Mouse (Mus musculus): Measurements from ENCODE around the gene Slc39a11. TPM values are rescaled to one million over a fixed set of nuclear protein-coding genes. Genes with fewer than 3 reads are reported as not detected.

Gene Slc39a11
- polyA plus RNA-seq, 1 experiment from 2014 or later = 41.6 TPM

- peak overlapping the region; percentile 1; the same call in 1 of the 2 replicates for H3K4me2 ChIP-seq (ENCODE audit: low read length)
- 17% methylated on average over 12 of the region's 12 CpGs for WGBS
- H3K4me3 ChIP-seq (replicated peaks; ENCODE audit: low read length) = no peak overlapping the region
- peak; percentile 73 for ATAC-seq
- peaks cover 20% of the 10 kb centered on the region for H3K4me1 ChIP-seq (replicated peaks; ENCODE audit: control insufficient read depth, insufficient read depth, low read length)
- peak overlapping the region; percentile 76 for H3K27ac ChIP-seq (ENCODE audit: low read length)
- peaks cover 2% of the 10 kb centered on the region; the same call in 1 of the 2 replicates for H3K9me3 ChIP-seq (ENCODE audit: control insufficient read depth, low read length)
- no peaks in the 10 kb centered on the region for H3K27me3 ChIP-seq (replicated peaks; ENCODE audit: control insufficient read depth, insufficient read depth, low read length)
- no peaks in the 10 kb centered on the region for H3K36me3 ChIP-seq (ENCODE audit: control insufficient read depth, insufficient read depth)
- H3K9ac ChIP-seq (replicated peaks; ENCODE audit: low read depth, low read length) = no peak overlapping the region
Observed at GRCm38 (mm10) chr11:113601616-113602343, 48.1 kb downstream of the Slc39a11 start.

GRCm38 (mm10) chr11:113600526-113601245 lies 49.2 kb downstream of the Slc39a11 start:
- H3K9me3 ChIP-seq (ENCODE audit: control insufficient read depth, low read length) = no peaks in the 10 kb centered on the region
- H3K27ac ChIP-seq (ENCODE audit: low read length) = peak overlapping the region; percentile 76
- peak; percentile 53 for ATAC-seq
- peaks cover 20% of the 10 kb centered on the region for H3K4me1 ChIP-seq (replicated peaks; ENCODE audit: control insufficient read depth, insufficient read depth, low read length)
- WGBS = 76% methylated on average over 18 of the region's 18 CpGs
- H3K4me2 ChIP-seq (ENCODE audit: low read length) = no peak overlapping the region
- no peaks in the 10 kb centered on the region for H3K36me3 ChIP-seq (ENCODE audit: control insufficient read depth, insufficient read depth)
- H3K4me3 ChIP-seq (replicated peaks; ENCODE audit: low read length) = no peak overlapping the region
- H3K9ac ChIP-seq (replicated peaks; ENCODE audit: low read depth, low read length) = no peak overlapping the region
- H3K27me3 ChIP-seq (replicated peaks; ENCODE audit: control insufficient read depth, insufficient read depth, low read length) = no peaks in the 10 kb centered on the region

DNA sequence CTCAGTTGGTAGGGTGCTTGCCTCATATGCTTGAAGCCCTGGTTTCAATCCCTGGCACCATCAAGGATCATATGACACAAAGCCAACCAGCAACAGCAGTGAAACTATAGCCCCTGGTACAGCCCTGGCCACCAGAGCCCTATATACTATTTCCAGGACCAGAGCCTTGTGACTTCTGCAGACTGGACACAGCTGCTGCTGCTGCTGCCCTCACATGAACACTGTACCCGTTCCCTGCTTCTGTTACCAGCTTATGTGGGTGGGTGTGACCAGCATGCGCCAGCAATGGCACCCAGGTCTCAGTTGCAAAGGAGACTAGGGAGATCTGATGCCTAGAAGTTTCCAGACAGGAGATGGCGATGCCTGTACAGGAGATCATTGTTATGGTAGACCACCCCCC lies 52.2 kb downstream of the Slc39a11 start:
- no peak overlapping the region for H3K9ac ChIP-seq (replicated peaks; ENCODE audit: low read depth, low read length)
- H3K27ac ChIP-seq (ENCODE audit: low read length) = no peak overlapping the region
- no peaks in the 10 kb centered on the region for H3K9me3 ChIP-seq (ENCODE audit: control insufficient read depth, low read length)
- no peak for ATAC-seq
- H3K4me3 ChIP-seq (replicated peaks; ENCODE audit: low read length) = no peak overlapping the region
- H3K4me1 ChIP-seq (replicated peaks; ENCODE audit: control insufficient read depth, insufficient read depth, low read length) = peaks cover 20% of the 10 kb centered on the region
- no peak overlapping the region for H3K4me2 ChIP-seq (ENCODE audit: low read length)
- no peaks in the 10 kb centered on the region for H3K27me3 ChIP-seq (replicated peaks; ENCODE audit: control insufficient read depth, insufficient read depth, low read length)
- 88% methylated on average over 3 of the region's 3 CpGs for WGBS
- no peaks in the 10 kb centered on the region for H3K36me3 ChIP-seq (ENCODE audit: control insufficient read depth, insufficient read depth)

DNA sequence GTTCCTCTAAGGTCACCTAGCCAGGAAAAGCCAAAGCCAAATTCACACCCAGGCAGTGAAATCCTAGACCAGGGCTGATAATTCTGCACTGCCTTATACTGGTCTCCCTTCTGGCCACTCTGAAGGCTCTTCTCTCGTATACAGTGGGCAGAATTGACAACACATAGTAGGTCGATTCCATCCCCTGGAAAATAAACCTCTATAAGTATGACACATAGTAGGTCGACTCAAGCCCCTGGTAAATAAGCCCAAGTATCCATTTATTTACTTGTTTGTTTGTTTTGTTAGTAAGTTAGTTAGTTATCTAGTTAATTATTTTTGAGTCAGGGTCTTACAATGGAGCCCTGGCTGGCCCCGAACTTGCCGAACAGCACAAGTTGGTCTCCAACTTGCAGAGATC lies 54.7 kb downstream of the Slc39a11 start:
- WGBS = 88% methylated on average over 5 of the region's 5 CpGs
- ATAC-seq = no peak
- Histone ChIP-seq H3K27me3 (replicated peaks; ENCODE audit: control insufficient read depth, insufficient read depth, low read length) (no peaks in the 10 kb centered on the region), H3K4me2 (ENCODE audit: low read length) (no peak overlapping the region), H3K36me3 (ENCODE audit: control insufficient read depth, insufficient read depth) (no peaks in the 10 kb centered on the region), H3K9me3 (ENCODE audit: control insufficient read depth, low read length) (no peaks in the 10 kb centered on the region), H3K4me3 (replicated peaks; ENCODE audit: low read length) (no peak overlapping the region), H3K27ac (ENCODE audit: low read length) (no peak overlapping the region), H3K9ac (replicated peaks; ENCODE audit: low read depth, low read length) (no peak overlapping the region), H3K4me1 (replicated peaks; ENCODE audit: control insufficient read depth, insufficient read depth, low read length) (no peaks in the 10 kb centered on the region)

DNA sequence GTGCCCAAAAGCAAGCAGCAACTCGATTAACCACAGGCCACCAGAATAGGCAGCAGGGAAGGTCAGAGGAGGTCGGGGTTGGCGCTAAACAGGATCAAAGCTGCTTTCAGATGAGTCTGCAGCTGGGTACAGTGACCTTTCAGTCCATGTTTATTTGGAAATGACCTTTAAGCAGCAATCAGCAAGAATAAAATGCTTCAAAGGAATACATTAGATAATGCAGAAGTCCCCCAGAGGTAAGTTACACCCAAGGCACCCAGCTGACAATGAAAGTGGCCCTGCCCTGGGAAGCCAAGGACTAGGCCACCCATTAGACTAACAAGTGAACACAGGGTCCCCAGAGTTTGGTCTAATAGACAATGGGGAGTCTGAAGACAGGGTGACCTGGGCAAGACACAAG lies 60.9 kb downstream of the Slc39a11 start:
- H3K9me3 ChIP-seq (ENCODE audit: control insufficient read depth, low read length) = no peaks in the 10 kb centered on the region
- no peaks in the 10 kb centered on the region for H3K27me3 ChIP-seq (replicated peaks; ENCODE audit: control insufficient read depth, insufficient read depth, low read length)
- no peak overlapping the region for H3K9ac ChIP-seq (replicated peaks; ENCODE audit: low read depth, low read length)
- H3K4me3 ChIP-seq (replicated peaks; ENCODE audit: low read length) = no peak overlapping the region
- no peak overlapping the region for H3K4me2 ChIP-seq (ENCODE audit: low read length)
- peaks cover 5% of the 10 kb centered on the region; the same call in 1 of the 2 replicates for H3K4me1 ChIP-seq (replicated peaks; ENCODE audit: control insufficient read depth, insufficient read depth, low read length)
- no peak overlapping the region for H3K27ac ChIP-seq (ENCODE audit: low read length)
- 75% methylated on average over 3 of the region's 3 CpGs for WGBS
- no peak for ATAC-seq
- no peaks in the 10 kb centered on the region for H3K36me3 ChIP-seq (ENCODE audit: control insufficient read depth, insufficient read depth)

GRCm38 (mm10) chr11:113586423-113586822 lies 63.5 kb downstream of the Slc39a11 start:
- Histone ChIP-seq H3K36me3 (ENCODE audit: control insufficient read depth, insufficient read depth) (no peaks in the 10 kb centered on the region), H3K4me1 (replicated peaks; ENCODE audit: control insufficient read depth, insufficient read depth, low read length) (peaks cover 7% of the 10 kb centered on the region; the same call in 1 of the 2 replicates), H3K9me3 (ENCODE audit: control insufficient read depth, low read length) (no peaks in the 10 kb centered on the region), H3K4me3 (replicated peaks; ENCODE audit: low read length) (no peak overlapping the region), H3K27ac (ENCODE audit: low read length) (no peak overlapping the region), H3K9ac (replicated peaks; ENCODE audit: low read depth, low read length) (no peak overlapping the region), H3K4me2 (ENCODE audit: low read length) (no peak overlapping the region), H3K27me3 (replicated peaks; ENCODE audit: control insufficient read depth, insufficient read depth, low read length) (no peaks in the 10 kb centered on the region)
- 40% methylated on average over 6 of the region's 6 CpGs for WGBS
- ATAC-seq = no peak

DNA sequence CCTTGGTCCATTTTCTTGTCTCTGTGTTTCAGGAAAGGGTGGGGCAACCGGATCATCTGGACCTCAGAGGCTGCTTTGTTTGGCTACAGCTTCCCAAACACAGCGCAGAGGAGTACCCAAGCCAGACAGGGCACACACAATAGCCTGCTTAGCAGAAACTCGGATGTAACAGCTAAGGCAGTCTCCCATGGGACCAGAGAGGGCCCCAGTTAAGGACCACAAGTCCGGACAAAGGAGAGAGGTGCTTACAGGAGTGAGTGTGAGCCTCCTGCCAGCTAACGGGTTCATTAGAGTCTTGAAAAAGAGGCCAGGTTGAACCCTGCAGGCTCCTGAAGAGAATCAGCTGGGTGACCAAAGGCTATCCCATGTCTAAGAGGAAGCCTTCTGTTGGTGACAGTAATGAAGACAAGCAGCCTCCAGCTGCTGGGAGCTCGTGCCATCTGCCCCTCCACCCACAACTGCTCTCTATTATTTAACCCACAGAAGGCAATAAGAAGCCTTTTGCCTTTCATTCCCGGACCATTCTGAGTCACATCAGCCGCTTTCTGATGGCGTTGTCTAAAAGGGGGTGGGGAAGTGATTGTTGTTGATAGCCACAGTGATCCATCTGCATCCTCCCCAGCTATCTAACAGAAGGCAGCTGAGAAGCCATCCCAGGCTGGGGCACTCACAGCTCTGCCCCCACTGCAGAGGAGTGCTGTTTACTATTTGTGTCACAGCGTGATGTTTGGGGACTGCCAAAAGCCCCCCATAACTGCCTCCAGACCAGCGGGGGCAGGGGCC lies 65.8 kb downstream of the Slc39a11 start:
- Histone ChIP-seq H3K4me3 (replicated peaks; ENCODE audit: low read length) (no peak overlapping the region), H3K9ac (replicated peaks; ENCODE audit: low read depth, low read length) (no peak overlapping the region), H3K9me3 (ENCODE audit: control insufficient read depth, low read length) (no peaks in the 10 kb centered on the region), H3K36me3 (ENCODE audit: control insufficient read depth, insufficient read depth) (no peaks in the 10 kb centered on the region), H3K27me3 (replicated peaks; ENCODE audit: control insufficient read depth, insufficient read depth, low read length) (no peaks in the 10 kb centered on the region), H3K4me2 (ENCODE audit: low read length) (no peak overlapping the region), H3K27ac (ENCODE audit: low read length) (peak overlapping the region; percentile 51), H3K4me1 (replicated peaks; ENCODE audit: control insufficient read depth, insufficient read depth, low read length) (peaks cover 9% of the 10 kb centered on the region; the same call in 1 of the 2 replicates)
- WGBS = 37% methylated on average over 11 of the region's 11 CpGs
- peak; percentile 47 for ATAC-seq

- Histone ChIP-seq H3K4me1 (replicated peaks; ENCODE audit: control insufficient read depth, insufficient read depth, low read length) (peaks cover 14% of the 10 kb centered on the region), H3K36me3 (ENCODE audit: control insufficient read depth, insufficient read depth) (no peaks in the 10 kb centered on the region), H3K27me3 (replicated peaks; ENCODE audit: control insufficient read depth, insufficient read depth, low read length) (no peaks in the 10 kb centered on the region), H3K9ac (replicated peaks; ENCODE audit: low read depth, low read length) (no peak overlapping the region), H3K27ac (ENCODE audit: low read length) (no peak overlapping the region), H3K9me3 (ENCODE audit: control insufficient read depth, low read length) (no peaks in the 10 kb centered on the region), H3K4me2 (ENCODE audit: low read length) (no peak overlapping the region), H3K4me3 (replicated peaks; ENCODE audit: low read length) (no peak overlapping the region)
- no peak for ATAC-seq
- 84% methylated on average over 4 of the region's 4 CpGs for WGBS
Observed at GRCm38 (mm10) chr11:113577221-113577620, 72.7 kb downstream of the Slc39a11 start.

GRCm38 (mm10) chr11:113572641-113573040 lies 77.2 kb downstream of the Slc39a11 start:
- WGBS = 42% methylated on average over 6 of the region's 6 CpGs
- no peaks in the 10 kb centered on the region for H3K27me3 ChIP-seq (replicated peaks; ENCODE audit: control insufficient read depth, insufficient read depth, low read length)
- no peaks in the 10 kb centered on the region for H3K9me3 ChIP-seq (ENCODE audit: control insufficient read depth, low read length)
- no peaks in the 10 kb centered on the region for H3K36me3 ChIP-seq (ENCODE audit: control insufficient read depth, insufficient read depth)
- peak; percentile 49; the same call in 1 of the 2 replicates for ATAC-seq
- no peak overlapping the region for H3K4me3 ChIP-seq (replicated peaks; ENCODE audit: low read length)
- peak overlapping the region; percentile 52; the same call in 1 of the 2 replicates for H3K27ac ChIP-seq (ENCODE audit: low read length)
- no peak overlapping the region for H3K4me2 ChIP-seq (ENCODE audit: low read length)
- H3K9ac ChIP-seq (replicated peaks; ENCODE audit: low read depth, low read length) = no peak overlapping the region
- peaks cover 12% of the 10 kb centered on the region for H3K4me1 ChIP-seq (replicated peaks; ENCODE audit: control insufficient read depth, insufficient read depth, low read length)

Measured in forebrain, embryonic 16.5 days (tissue).